Mouse (Mus musculus) sigmoid colon, adult 10 weeks (tissue): ENCODE data around the gene Gm10188. TPM values are rescaled to one million over a fixed set of nuclear protein-coding genes. Genes with fewer than 3 reads are reported as not detected.

Source experiments
- polyA plus RNA-seq: library from polyadenylated mRNA; stranded (reverse); fragments of 350-450 nt; fragmentation: Illumina TruSeq; extraction: RNeasy Lipid Tissue Mini Kit (QIAGEN cat#74804); gene quantifications from one replicate; pipeline ENCODE4 v1.2.3, GENCODE M21; 2014; ENCODE audit warnings: low read depth, low replicate concordance

Gm10188 gene
- not detected for polyA plus RNA-seq

GRCm38 (mm10) chr1:132229667-132230066, at the start of gene Gm10188:
Gene Gm10188, minus strand, starts transcription at chr1:132229767.

GRCm38 (mm10) chr1:132191093-132191785, 38.3 kb downstream of the Gm10188 start, which contains the start of the genes Lemd1 and AC124108.1:
Gene Lemd1, plus strand, starts transcription at chr1:132191431.
Gene AC124108.1, plus strand, starts transcription at chr1:132191457.

Other genes starting within 250 kb of the Gm10188 start
- 54.0 TPM for gene Elk4, start 222.2 kb downstream of the Gm10188 start, polyA plus RNA-seq
- gene Mfsd4a, start 161.7 kb downstream of the Gm10188 start, polyA plus RNA-seq, result 189 TPM
- 1.2 TPM for gene Cdk18, start 90.1 kb downstream of the Gm10188 start, polyA plus RNA-seq
- gene Lemd1, start 38.3 kb downstream of the Gm10188 start, polyA plus RNA-seq, result not detected
- not detected for gene AC124108.1, start 38.3 kb downstream of the Gm10188 start, polyA plus RNA-seq
- 0.47 TPM for gene Klhdc8a, start 68.9 kb upstream of the Gm10188 start, polyA plus RNA-seq
- 20.2 TPM for gene Nuak2, start 86.4 kb upstream of the Gm10188 start, polyA plus RNA-seq
- gene Tmcc2, start 161.5 kb upstream of the Gm10188 start, polyA plus RNA-seq, result 0.47 TPM
- 15.1 TPM for gene Dstyk, start 187.8 kb upstream of the Gm10188 start, polyA plus RNA-seq
- 44.6 TPM for gene Rbbp5, start 247.6 kb upstream of the Gm10188 start, polyA plus RNA-seq